Mouse (Mus musculus): ENCODE results near the gene Amn1. TPM values are rescaled to one million over a fixed set of nuclear protein-coding genes. Genes with fewer than 3 reads are reported as not detected.
"Not testable (repeated sequence)": the region's sequence is repeated elsewhere in the genome, so short reads cannot be mapped to it uniquely, and the experiment has no call there.

Gene Amn1
- polyA plus RNA-seq, 1 experiment from 2014 or later = 26.0 TPM

DNA sequence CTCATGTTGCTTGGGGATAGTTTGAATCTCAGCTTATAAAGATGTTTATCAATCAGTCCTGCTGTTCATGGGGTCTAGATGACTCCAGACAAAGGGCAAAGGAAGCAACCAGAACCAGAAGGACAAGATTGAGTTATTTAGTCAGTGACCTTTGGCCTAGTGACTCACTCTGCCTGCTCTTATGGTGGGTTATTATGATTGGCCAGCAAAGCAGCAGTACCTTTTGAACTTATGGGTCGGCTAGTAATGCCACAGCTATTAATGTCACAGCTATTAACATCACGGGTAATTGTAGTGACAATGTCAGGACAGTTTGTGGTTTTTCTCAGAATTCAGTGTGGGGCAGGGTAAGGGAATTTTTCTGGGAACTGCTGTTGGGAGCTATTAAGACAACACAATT, 50.6 kb downstream of the Amn1 start:
- WGBS = 55% methylated on average over 2 of the region's 2 CpGs
- H3K9me3 ChIP-seq (ENCODE audit: low read length) = no peaks in the 10 kb centered on the region
- no peak overlapping the region for H3K9ac ChIP-seq (replicated peaks; ENCODE audit: low read depth)
- H3K27ac ChIP-seq (ENCODE audit: low read length) = no peak overlapping the region
- TF ChIP-seq CTCF (IDR thresholded peaks at IDR 0.05) = no peak
- no peak for TF ChIP-seq EP300 (IDR thresholded peaks at IDR 0.05)
- H3K4me1 ChIP-seq (ENCODE audit: insufficient read depth, low read depth, low read length) = no peaks in the 10 kb centered on the region; the same call in 1 of the 2 replicates
- no peak for ATAC-seq
- H3K36me3 ChIP-seq (ENCODE audit: insufficient read depth, low read length) = no peaks in the 10 kb centered on the region
- no peaks in the 10 kb centered on the region for H3K27me3 ChIP-seq (replicated peaks; ENCODE audit: insufficient read depth, low read length)
- H3K4me3 ChIP-seq (ENCODE audit: low read depth, low read length) = no peak overlapping the region
- no peak overlapping the region for H3K4me2 ChIP-seq (replicated peaks; ENCODE audit: low read depth, low read length)
- no peak for DNase-seq (ENCODE audit: low spot score)

DNA sequence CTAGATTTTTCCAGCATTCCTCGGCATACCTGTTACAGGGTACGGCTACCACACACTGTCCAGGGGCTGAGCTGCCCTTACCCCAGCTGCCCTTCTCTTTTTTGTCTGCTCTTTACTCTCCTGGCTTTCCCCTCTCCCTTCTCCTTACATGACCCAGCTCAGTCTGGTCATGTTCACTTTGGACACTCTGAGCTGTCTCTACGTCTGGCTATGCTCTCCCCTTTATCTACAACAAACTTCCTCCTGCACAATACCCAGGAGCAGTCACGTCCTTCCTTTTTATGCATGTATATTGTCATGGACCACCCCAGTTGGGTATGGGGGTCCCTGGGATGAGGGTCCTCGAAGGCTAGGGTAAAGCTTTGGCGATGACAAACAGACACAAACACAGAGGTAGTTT, 52.9 kb downstream of the Amn1 start:
- no peaks in the 10 kb centered on the region for H3K9me3 ChIP-seq (ENCODE audit: low read length)
- ATAC-seq (no peak), DNase-seq (ENCODE audit: low spot score) (no peak)
- 70% methylated on average over 6 of the region's 6 CpGs for WGBS
- H3K4me2 ChIP-seq (replicated peaks; ENCODE audit: low read depth, low read length) = no peak overlapping the region
- H3K36me3 ChIP-seq (ENCODE audit: insufficient read depth, low read length) = no peaks in the 10 kb centered on the region
- H3K9ac ChIP-seq (replicated peaks; ENCODE audit: low read depth) = no peak overlapping the region
- H3K4me3 ChIP-seq (ENCODE audit: low read depth, low read length) = no peak overlapping the region
- no peak overlapping the region for H3K27ac ChIP-seq (ENCODE audit: low read length)
- TF ChIP-seq EP300 (IDR thresholded peaks at IDR 0.05) (no peak), CTCF (IDR thresholded peaks at IDR 0.05) (no peak)
- H3K4me1 ChIP-seq (ENCODE audit: insufficient read depth, low read depth, low read length) = no peaks in the 10 kb centered on the region
- no peaks in the 10 kb centered on the region for H3K27me3 ChIP-seq (replicated peaks; ENCODE audit: insufficient read depth, low read length)

DNA sequence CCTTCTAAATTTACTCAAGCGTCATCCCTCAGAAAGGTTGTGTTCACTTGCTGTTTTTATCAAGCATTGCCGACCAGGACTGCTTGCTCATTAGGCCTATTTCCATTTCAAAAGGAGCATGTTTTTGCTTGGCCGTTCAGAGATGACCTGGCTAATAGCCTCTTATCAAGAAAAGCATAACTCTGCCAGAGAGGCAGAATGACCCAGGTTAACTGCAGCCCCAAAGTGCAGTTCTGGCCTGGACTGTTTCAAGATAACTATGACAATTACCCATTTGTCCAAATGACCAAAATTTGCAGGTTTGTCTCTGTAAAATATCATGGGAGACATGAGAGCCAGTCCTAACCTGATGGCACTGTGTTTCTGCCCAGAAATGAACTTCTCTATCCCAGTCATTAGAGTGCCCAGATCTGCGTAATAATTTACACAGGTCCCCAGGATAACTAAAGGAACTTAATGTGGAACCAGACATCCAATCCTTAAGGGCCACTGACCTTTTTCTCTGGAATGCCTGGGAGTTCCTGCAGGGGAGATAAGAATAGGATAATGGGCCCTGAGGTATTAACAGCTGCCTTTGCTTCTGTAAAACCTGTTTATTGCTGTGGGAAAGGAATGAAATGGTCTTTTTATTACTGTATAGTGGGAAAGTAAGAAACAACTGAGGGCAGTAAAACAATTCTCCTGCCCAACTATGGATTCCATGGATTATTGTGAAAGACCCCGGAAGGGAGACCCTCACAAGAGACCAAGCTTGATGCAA, 53.9 kb downstream of the Amn1 start:
- Histone ChIP-seq H3K4me3 (ENCODE audit: low read depth, low read length) (no peak overlapping the region), H3K9ac (replicated peaks; ENCODE audit: low read depth) (no peak overlapping the region), H3K36me3 (ENCODE audit: insufficient read depth, low read length) (no peaks in the 10 kb centered on the region), H3K27ac (ENCODE audit: low read length) (no peak overlapping the region), H3K27me3 (replicated peaks; ENCODE audit: insufficient read depth, low read length) (no peaks in the 10 kb centered on the region), H3K9me3 (ENCODE audit: low read length) (no peaks in the 10 kb centered on the region), H3K4me2 (replicated peaks; ENCODE audit: low read depth, low read length) (no peak overlapping the region), H3K4me1 (ENCODE audit: insufficient read depth, low read depth, low read length) (no peaks in the 10 kb centered on the region)
- DNase-seq (ENCODE audit: low spot score) (no peak), ATAC-seq (no peak)
- 34% methylated on average over 5 of the region's 5 CpGs for WGBS
- TF ChIP-seq EP300 (IDR thresholded peaks at IDR 0.05) (no peak), CTCF (IDR thresholded peaks at IDR 0.05) (no peak)

DNA sequence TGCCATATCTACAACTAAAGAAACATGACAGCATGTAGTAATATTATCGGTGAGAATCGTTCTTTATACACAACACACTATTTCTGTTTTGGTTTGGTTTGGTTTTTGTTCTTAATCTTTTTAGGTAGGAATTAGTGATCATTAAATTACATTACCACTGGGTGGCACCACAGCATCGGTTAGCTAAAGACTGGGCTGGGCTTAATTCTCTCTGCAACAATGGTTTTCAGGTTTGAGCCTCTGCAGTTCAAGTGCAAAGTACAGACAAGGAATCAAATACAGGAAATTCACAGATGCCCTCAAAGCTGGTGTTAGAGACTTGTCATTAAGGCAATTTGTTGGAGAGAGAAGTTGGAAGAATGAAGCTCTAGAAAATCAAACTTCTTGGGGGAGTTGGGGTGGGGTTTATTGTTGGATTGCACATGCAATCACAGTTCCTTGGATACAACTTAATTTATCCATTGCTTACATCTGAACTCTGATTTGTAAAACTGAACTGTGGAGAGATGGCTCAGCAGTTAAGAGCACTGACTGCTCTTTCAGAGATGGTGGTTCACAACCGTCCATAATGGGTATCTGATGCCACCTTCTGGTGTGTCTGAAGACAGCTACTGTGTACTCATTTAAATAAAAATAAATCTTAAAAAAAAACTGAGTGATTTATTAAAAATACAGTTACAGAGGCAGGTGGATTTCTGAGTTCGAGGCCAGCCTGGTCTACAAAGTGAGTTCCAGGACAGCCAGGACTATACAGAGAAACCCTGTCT, 56.0 kb downstream of the Amn1 start:
- H3K9ac ChIP-seq (replicated peaks; ENCODE audit: low read depth) = no peak overlapping the region
- H3K27ac ChIP-seq (ENCODE audit: low read length) = no peak overlapping the region
- H3K36me3 ChIP-seq (ENCODE audit: insufficient read depth, low read length) = no peaks in the 10 kb centered on the region
- ATAC-seq = peak; percentile 62
- no peaks in the 10 kb centered on the region for H3K27me3 ChIP-seq (replicated peaks; ENCODE audit: insufficient read depth, low read length)
- peak; percentile 92 for DNase-seq (ENCODE audit: low spot score)
- TF ChIP-seq EP300 (IDR thresholded peaks at IDR 0.05) = no peak
- peak; percentile 82 for TF ChIP-seq CTCF (IDR thresholded peaks at IDR 0.05)
- no peaks in the 10 kb centered on the region for H3K9me3 ChIP-seq (ENCODE audit: low read length)
- H3K4me2 ChIP-seq (replicated peaks; ENCODE audit: low read depth, low read length) = no peak overlapping the region
- H3K4me1 ChIP-seq (ENCODE audit: insufficient read depth, low read depth, low read length) = no peaks in the 10 kb centered on the region
- 27% methylated on average over 5 of the region's 5 CpGs for WGBS
- H3K4me3 ChIP-seq (ENCODE audit: low read depth, low read length) = no peak overlapping the region

DNA sequence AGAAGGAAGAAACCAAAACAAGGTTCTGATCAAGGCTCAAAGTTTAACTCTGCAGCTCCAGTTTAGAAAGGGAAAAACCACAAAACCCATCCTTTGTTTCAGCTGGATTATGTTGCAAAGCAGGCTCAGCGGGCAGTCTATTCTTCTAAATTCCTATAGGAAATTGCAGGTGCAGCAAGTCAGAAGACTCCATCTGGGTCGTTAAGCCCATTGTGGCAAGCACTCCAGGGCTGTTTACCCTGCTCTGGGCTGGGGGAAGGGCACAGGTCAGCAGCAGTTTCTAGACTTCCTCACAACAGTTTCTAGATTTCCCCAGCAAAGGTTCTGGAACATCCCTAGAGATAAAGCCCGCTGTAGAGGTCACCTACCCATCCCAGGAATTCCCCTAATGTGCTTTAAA, 57.4 kb downstream of the Amn1 start:
- Histone ChIP-seq H3K4me2 (replicated peaks; ENCODE audit: low read depth, low read length) (no peak overlapping the region), H3K27me3 (replicated peaks; ENCODE audit: insufficient read depth, low read length) (no peaks in the 10 kb centered on the region), H3K36me3 (ENCODE audit: insufficient read depth, low read length) (no peaks in the 10 kb centered on the region), H3K4me3 (ENCODE audit: low read depth, low read length) (no peak overlapping the region), H3K9me3 (ENCODE audit: low read length) (no peaks in the 10 kb centered on the region), H3K27ac (ENCODE audit: low read length) (no peak overlapping the region), H3K9ac (replicated peaks; ENCODE audit: low read depth) (no peak overlapping the region), H3K4me1 (ENCODE audit: insufficient read depth, low read depth, low read length) (no peaks in the 10 kb centered on the region)
- DNase-seq (ENCODE audit: low spot score) = no peak
- ATAC-seq = no peak
- TF ChIP-seq EP300 (IDR thresholded peaks at IDR 0.05) = no peak
- 34% methylated on average over 3 of the region's 3 CpGs for WGBS

DNA sequence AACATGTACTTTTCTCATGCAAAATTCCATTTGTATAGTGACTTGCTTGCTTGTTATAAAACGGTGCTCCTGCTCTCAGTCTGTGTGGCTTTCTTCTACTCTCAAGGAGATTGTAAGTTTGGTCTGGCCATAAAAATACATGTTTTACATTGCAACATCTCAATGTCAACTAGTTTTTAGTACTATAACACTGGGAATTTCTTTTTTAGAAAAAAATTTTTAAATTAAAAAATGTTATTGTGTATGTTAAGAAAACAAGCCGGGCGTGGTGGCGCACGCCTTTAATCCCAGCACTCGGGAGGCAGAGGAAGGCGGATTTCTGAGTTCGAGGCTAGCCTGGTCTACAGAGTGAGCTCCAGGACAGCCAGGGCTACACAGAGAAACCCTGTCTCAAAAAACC, 58.6 kb downstream of the Amn1 start, which contains the start of gene Gm10203:
Gm10203 (plus strand) TSS at position 301 of the 400 bp plus-strand sequence.
- H3K27ac ChIP-seq (ENCODE audit: low read length); H3K4me1 ChIP-seq (ENCODE audit: insufficient read depth, low read depth, low read length); H3K27me3 ChIP-seq (replicated peaks; ENCODE audit: insufficient read depth, low read length); H3K9me3 ChIP-seq (ENCODE audit: low read length); H3K9ac ChIP-seq (replicated peaks; ENCODE audit: low read depth); H3K4me2 ChIP-seq (replicated peaks; ENCODE audit: low read depth, low read length); ATAC-seq; H3K4me3 ChIP-seq (ENCODE audit: low read depth, low read length); DNase-seq (ENCODE audit: low spot score); H3K36me3 ChIP-seq (ENCODE audit: insufficient read depth, low read length): not testable (repeated sequence)
- WGBS = 88% methylated on average over 8 of the region's 8 CpGs

Data from lung, postnatal 0 days (tissue).